Mouse (Mus musculus) common myeloid progenitor, adult 5-6 weeks (primary cell): ENCODE data around the gene D430041D05Rik. TPM values are rescaled to one million over a fixed set of nuclear protein-coding genes. Genes with fewer than 3 reads are reported as not detected.
"Not testable (repeated sequence)": the region's sequence is repeated elsewhere in the genome, so short reads cannot be mapped to it uniquely, and the experiment has no call there.

ENCODE experiments used
- ATAC-seq: replicated peaks from 2 replicates; pipeline ENCODE4 v1.8.0; 2016; ENCODE audit warnings: low read depth, mild to moderate bottlenecking, moderate TSS enrichment, inconsistent platforms; ENCODE audit not compliant: poor library complexity, severe bottlenecking
- total RNA-seq: library from RNA; stranded (forward); fragments of 200-1000, 187-1606 nt; gene quantifications from 2 replicates; pipeline ENCODE4 v1.2.3, GENCODE M21; 2017

The D430041D05Rik gene
- total RNA-seq, 1 experiment from 2014 or later, result not detected

DNA sequence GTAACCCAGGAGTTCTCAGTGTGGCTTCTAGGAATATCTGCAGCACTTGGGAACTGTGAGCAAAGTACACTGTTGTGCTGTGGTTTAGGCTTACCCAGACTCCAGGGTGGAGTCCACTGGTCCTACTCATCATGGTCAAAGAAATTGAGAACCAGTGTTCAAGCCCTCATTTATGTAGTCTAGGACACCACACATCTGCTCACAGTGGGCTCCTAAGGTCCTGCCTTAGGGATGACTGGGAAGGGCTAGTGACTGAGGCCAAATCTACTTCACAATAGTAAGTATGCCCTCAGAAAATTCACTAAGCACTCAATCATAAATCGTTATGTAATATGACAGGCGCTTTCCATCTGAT, 311.6 kb downstream of the D430041D05Rik start:
- no peak for ATAC-seq

DNA sequence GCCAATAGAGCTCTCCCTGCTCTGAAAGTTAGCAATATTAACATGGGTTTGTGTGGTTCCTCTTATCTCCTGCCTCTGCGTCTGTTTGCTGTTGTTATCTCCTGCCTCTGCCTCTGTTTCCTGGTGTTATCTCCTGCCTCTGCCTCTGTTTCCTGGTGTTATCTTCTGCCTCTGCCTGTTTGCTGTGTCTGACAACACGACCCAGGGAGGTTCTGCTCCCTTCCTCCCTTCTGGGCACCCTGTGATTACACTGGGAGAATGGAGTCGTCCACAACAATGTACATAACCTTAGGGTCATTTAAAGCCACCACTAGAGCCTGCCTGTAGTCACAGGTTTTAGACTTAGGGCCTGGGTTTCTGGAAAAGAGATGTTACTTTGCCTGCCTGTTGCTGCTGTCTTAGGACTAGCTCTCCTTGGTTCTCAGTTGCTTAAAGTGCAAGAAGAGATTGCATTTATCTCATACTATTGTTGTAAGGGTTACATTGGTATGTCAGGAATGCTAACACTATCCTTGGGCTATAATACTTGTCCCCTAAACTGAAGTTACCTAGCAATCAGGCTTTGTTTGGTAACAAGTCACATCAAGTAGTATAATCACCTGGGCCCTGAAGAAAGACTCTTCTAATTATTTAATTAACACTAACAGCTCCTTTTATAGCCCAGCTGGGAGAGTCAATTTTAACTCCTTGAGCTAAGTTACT, 312.1 kb downstream of the D430041D05Rik start:
- peak; percentile 82 for ATAC-seq

DNA sequence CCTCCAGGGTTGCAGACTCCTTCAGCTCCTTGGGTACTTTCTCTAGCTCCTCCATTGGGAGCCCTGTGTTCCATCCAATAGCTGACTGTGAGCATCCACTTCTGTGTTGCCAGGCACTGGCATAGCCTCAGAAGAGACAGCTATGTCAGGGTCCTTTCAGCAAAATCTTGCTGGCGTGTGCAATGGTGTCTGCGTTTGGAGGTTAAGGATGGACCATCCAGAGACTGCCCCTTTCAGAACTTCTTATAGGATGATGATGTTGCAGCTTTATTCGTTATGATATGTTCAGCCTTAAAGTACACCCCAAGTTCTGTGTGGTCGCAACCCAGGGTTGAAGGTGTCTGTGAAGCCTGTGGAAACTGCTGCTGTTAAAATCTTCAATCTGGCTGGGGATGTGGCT, 313.4 kb downstream of the D430041D05Rik start:
- ATAC-seq, result not testable (repeated sequence)

DNA sequence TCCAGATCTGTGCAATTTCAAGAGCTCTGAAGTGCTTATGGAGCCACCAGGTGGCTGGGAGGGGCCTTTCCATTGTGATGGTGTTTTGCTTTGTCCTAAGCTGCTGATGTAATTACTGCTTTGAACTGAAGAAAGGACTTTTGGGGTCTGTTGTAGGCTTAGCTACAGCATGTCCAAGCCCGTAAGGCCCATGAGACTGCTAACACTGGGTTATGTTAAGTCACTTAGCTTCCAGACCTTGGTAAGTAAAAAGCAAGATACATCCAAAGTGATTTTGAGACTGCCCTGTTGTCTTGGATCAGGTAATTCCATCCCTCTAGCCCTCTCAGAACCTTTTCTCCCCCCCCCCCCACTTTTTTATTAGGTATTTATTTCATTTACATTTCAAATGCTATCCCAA, 314.0 kb downstream of the D430041D05Rik start:
- not testable (repeated sequence) for ATAC-seq

DNA sequence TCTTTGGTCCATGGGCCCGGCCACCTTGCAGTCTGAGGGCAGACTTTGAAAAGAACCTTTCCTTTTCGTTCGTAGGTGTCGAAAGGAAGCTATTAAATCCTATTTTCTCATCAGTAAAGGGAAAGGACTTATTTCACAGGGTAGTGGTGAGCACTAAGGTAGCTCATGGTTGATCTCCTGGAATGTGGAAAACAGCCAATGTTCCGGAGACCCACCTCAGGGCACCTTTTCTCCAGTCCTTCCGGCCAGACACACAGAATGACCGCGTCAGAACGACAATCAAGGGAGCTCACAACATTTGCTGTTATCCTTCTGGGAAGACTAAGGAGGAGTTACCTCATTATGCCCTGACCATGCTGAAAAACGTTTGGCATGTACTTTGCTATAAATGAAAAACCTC, 314.6 kb downstream of the D430041D05Rik start:
- no peak for ATAC-seq

DNA sequence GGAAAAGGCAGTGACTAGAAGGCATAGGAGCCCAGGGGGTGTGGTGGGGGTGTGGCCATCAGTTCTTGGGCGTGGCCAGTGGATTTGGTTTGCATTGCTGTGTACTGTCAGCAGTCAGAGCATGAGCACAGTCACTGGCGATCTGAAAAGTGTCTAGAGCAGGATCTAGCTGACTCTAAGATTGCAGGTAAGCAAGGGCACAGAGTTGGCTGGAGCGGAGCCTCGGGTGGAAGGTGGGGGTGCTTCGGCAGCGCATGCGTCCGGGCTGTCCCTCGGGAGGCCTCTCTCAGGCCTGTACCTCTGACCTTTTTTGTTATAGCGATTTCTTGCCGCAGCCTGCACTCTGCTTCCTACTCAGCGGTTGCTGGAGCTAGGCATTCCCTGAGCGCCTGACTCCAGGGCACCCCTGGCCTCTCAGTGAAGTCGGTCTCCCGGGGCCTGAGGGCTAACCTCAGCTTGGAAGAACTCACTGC, 315.0 kb downstream of the D430041D05Rik start, which contains the start of gene Cd59a:
TSS of gene Cd59a (plus strand) at position 61 of the 473 bp plus-strand sequence.
- peak; percentile 81 for ATAC-seq

DNA sequence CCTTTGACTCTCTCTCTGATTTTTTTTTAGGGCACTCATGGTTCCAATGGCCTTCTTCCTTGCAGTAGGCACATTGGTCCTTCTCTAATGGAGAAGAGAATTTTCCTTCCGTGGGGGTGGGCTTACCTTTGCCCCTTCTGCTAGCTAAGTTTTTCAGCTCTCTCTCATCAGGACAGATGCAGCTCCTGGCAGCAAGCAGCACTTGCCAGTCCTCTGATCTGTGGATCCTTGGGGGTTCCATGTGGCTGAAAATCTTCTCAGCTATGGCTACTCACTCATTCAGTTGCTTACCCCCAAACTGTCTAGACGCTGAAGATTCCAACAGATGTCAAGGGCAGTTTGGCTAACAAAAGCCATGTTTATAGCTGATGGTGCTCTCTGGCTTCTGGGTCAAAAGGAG, 317.5 kb downstream of the D430041D05Rik start:
- ATAC-seq, result no peak

Other genes starting within 250 kb of the D430041D05Rik start
- gene Hipk3, start 83.4 kb upstream of the D430041D05Rik start, total RNA-seq, result 31.3 and 35.2 TPM in 2 replicates
- 38.1 and 41.0 TPM in 2 replicates for gene Cstf3, start 179.5 kb upstream of the D430041D05Rik start, total RNA-seq